Mouse (Mus musculus) hindbrain, embryonic 15.5 days (tissue): ENCODE results near the gene Fap. TPM values are rescaled to one million over a fixed set of nuclear protein-coding genes. Genes with fewer than 3 reads are reported as not detected.

Experiments
- ATAC-seq: fragments of 200-750 bp; cut with Nextera tagmentation; 2 replicates; pipeline ENCODE4 v1.8.0; 2017; ENCODE audit warnings: low read depth, moderate number of reproducible peaks, moderate TSS enrichment; ENCODE audit not compliant: low FRiP score
- H3K27ac ChIP-seq: fragments of 300-500 bp; sonication (generic); replicated peaks from 2 replicates; pipeline ENCODE4 v1.5.1; 2015; ENCODE audit warnings: mild to moderate bottlenecking, inconsistent platforms
- H3K27me3 ChIP-seq: fragments of 300-500 bp; sonication (generic); 2 replicates; pipeline ENCODE4 v1.6.1; 2015; ENCODE audit warnings: control low read depth, inconsistent platforms
- H3K36me3 ChIP-seq: fragments of 300-500 bp; sonication (generic); 2 replicates; pipeline ENCODE4 v1.6.1; 2015; ENCODE audit warnings: control low read depth, inconsistent platforms
- H3K4me1 ChIP-seq: fragments of 300-500 bp; sonication (generic); replicated peaks from 2 replicates; pipeline ENCODE4 v1.6.1; 2015; ENCODE audit warnings: control low read depth, inconsistent platforms
- H3K4me2 ChIP-seq: fragments of 300-500 bp; sonication (generic); 2 replicates; pipeline ENCODE4 v1.6.1; 2015; ENCODE audit warnings: moderate library complexity, mild to moderate bottlenecking, inconsistent platforms
- H3K4me3 ChIP-seq: fragments of 300-500 bp; sonication (generic); 2 replicates; pipeline ENCODE4 v1.5.1; 2015; ENCODE audit warnings: mild to moderate bottlenecking, inconsistent platforms
- H3K9ac ChIP-seq: fragments of 300-500 bp; sonication (generic); 2 replicates; pipeline ENCODE4 v1.6.1; 2015; ENCODE audit warnings: inconsistent platforms
- H3K9me3 ChIP-seq: fragments of 300-500 bp; sonication (generic); 2 replicates; pipeline ENCODE4 v1.6.1; 2016; ENCODE audit warnings: control low read depth, inconsistent platforms
- WGBS: fragments of 180-500 bp; shearing (Covaris S2); methylation state at CpG from one replicate; pipeline ENCODE4 v1.1.7; 2015; 5-methylcytosine and 5-hydroxymethylcytosine counted together
- polyA plus RNA-seq: library from polyadenylated mRNA; unstranded; fragments of >200 nt; fragmentation: Nextera tagmentation; extraction: Ambion mirVana; gene quantifications from 2 replicates; pipeline ENCODE4 v1.2.1, GENCODE M21; 2015

The Fap gene
- polyA plus RNA-seq, 1 experiment from 2014 or later: 0.74 TPM

DNA sequence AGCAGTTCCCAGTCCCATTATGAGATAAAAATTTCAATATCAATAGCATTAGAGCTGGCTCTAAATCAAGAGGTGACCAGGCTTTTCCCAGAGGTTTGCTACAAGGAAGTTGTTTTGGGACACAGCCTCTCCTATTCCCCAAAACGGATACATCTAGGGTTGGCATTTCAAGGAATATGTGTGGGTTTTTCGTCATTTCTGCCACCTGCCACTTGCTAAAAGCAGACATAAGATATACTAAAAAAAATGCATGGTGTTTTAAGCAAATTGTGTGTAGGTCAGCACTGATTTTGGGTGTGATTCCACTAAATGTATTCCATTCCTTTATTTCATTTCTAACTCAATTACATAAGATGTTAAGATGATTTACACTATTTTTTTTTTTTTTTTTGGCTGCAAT, 56.1 kb downstream of the Fap start:
- 81% methylated on average over 2 of the region's 2 CpGs for WGBS
- Histone ChIP-seq H3K4me2 (no peak overlapping the region), H3K27me3 (no peaks in the 10 kb centered on the region), H3K9me3 (no peaks in the 10 kb centered on the region), H3K9ac (no peak overlapping the region), H3K4me3 (no peak overlapping the region), H3K27ac (no peak overlapping the region), H3K4me1 (no peaks in the 10 kb centered on the region), H3K36me3 (no peaks in the 10 kb centered on the region)
- no peak for ATAC-seq

DNA sequence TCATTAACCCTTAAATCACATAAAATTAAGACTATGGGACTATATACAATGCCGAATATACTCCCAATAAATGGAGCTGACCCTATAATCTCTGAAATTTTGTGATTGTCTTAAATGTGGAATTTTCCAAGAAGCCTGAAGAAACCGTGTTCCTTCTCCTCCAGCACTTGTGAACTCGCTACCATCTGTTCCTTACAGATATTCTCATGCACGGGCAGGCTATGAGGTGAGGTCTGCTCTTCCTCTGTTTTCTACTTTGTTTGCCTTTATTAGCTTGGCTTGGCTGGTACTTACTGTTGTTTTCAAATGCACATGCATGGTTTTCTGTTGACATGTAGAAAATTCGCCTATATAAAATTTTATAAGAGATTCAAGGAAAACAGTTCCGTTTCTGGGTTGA, 59.4 kb downstream of the Fap start:
- no peaks in the 10 kb centered on the region for H3K4me1 ChIP-seq
- no peaks in the 10 kb centered on the region for H3K9me3 ChIP-seq
- no peaks in the 10 kb centered on the region for H3K27me3 ChIP-seq
- ATAC-seq: no peak
- 88% methylated on average over 6 of the region's 6 CpGs for WGBS
- H3K9ac ChIP-seq: no peak overlapping the region
- no peak overlapping the region for H3K4me3 ChIP-seq
- H3K36me3 ChIP-seq: no peaks in the 10 kb centered on the region
- no peak overlapping the region for H3K4me2 ChIP-seq
- no peak overlapping the region for H3K27ac ChIP-seq

DNA sequence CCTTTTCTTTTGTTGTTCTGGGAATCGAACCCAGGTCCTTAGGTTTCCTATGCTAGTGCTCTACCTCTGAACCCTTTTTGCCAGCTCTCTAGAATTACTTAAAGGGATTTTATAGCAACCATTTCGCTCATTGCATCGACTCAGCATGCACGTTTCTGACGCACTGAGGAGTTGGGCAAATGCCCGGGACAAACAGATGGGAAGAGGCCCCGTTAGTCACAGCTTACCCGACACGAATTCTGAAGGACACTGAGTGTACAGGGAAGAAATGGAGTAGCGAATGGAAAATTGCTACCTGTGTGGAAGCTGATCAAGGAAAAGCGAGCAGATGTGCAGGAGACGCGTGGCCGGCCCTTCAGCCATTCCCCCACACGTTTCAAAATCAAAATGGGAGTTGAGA, 60.4 kb downstream of the Fap start:
- 85% methylated on average over 15 of the region's 15 CpGs for WGBS
- H3K36me3 ChIP-seq: no peaks in the 10 kb centered on the region
- no peaks in the 10 kb centered on the region for H3K4me1 ChIP-seq
- H3K27ac ChIP-seq: no peak overlapping the region
- no peak overlapping the region for H3K4me3 ChIP-seq
- ATAC-seq: no peak
- H3K27me3 ChIP-seq: no peaks in the 10 kb centered on the region
- no peak overlapping the region for H3K9ac ChIP-seq
- no peak overlapping the region for H3K4me2 ChIP-seq
- H3K9me3 ChIP-seq: no peaks in the 10 kb centered on the region

DNA sequence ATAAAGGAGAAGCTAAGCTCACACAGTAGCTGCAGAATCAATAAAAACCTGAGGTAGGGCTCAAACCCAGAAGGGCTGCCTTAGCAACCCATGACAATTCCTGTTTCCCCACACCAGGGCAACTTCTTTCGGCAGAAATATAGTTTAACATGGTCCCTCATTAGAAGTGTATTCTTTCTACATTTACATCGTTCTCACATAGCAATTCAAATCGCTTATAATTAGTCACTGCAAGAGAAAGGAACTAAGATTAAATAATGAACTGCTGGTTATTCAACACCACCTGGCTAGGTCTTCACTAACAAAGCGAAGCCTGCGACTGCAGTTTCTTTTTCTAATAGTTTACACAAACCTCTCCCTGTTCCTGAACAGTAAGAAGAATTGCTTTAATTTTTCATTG, 66.7 kb downstream of the Fap start:
- no peak for ATAC-seq
- Histone ChIP-seq H3K9me3 (no peaks in the 10 kb centered on the region), H3K4me3 (no peak overlapping the region), H3K36me3 (no peaks in the 10 kb centered on the region), H3K9ac (no peak overlapping the region), H3K4me1 (no peaks in the 10 kb centered on the region), H3K27me3 (no peaks in the 10 kb centered on the region), H3K27ac (no peak overlapping the region), H3K4me2 (no peak overlapping the region)
- WGBS: 67% methylated on average over 5 of the region's 5 CpGs

DNA sequence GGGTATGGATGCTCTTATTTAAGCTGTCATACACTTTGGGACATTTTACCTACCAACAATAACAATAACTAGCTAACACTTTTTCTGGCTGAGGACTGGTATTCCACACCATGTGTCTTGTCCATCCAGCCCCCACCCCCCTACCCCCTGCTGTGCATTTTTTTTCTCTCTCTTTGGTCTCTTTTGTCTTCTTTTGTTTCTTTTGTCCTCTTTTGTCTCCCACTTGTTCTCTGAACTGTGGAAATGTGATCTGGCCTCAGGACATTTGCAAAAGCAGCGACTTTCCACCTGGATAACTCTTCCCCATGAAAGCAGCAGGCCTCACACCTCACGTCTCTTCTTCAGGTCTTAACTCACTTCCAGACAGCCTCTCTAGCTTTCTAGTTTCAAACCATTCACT, 67.4 kb downstream of the Fap start:
- Histone ChIP-seq H3K9ac (no peak overlapping the region), H3K4me2 (no peak overlapping the region), H3K27ac (no peak overlapping the region), H3K27me3 (no peaks in the 10 kb centered on the region), H3K4me3 (no peak overlapping the region), H3K36me3 (no peaks in the 10 kb centered on the region), H3K9me3 (no peaks in the 10 kb centered on the region), H3K4me1 (no peaks in the 10 kb centered on the region)
- ATAC-seq: no peak
- WGBS: 32% methylated on average over 2 of the region's 2 CpGs

DNA sequence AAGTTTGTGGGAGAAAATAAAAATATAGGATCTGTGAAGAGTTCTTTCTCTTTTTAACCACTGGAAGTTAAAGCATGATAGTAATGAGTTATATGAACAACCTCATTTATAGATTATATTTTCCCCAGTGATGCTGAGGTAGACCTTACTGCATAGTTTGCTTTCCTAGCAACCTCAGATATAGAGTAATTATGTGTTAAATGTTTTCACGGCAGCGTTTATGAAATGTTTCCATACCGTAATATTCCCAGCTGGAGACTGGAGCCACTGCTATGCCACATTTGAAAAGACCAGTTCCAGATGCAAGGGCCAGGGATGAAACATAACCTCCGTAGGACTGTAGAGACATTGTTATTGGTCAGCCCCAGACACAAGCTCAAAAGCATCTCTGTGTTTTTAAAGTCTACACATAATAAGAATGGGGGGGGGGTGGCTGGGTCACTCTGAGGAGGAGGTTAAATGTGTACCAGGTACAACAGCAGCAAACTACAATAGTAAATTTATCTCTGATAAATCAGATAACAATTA, 69.5 kb downstream of the Fap start:
- no peak overlapping the region for H3K4me3 ChIP-seq
- H3K9me3 ChIP-seq: no peaks in the 10 kb centered on the region
- no peak overlapping the region for H3K9ac ChIP-seq
- H3K4me2 ChIP-seq: no peak overlapping the region
- ATAC-seq: no peak
- 71% methylated on average over 4 of the region's 4 CpGs for WGBS
- no peak overlapping the region for H3K27ac ChIP-seq
- no peaks in the 10 kb centered on the region for H3K27me3 ChIP-seq
- no peaks in the 10 kb centered on the region for H3K4me1 ChIP-seq
- no peaks in the 10 kb centered on the region for H3K36me3 ChIP-seq

DNA sequence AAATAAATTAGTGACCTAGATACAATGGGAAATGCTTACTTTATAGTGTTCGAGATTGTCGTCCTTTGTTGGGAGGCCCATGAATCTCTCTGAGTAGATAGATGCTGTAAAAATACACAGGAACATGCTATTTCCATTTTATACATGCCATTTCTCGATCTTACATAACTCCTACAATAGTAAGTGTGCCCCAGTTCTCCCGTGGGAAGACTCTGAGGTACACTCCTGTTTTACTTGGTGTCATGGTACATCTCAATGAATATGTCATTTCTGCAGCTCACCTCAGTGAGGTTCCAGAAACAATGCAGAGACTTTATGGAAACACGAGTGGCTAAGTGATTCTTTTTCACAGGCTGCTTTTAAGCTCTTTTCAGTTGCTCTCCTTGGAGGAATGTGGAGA, 70.5 kb downstream of the Fap start:
- ATAC-seq: no peak

DNA sequence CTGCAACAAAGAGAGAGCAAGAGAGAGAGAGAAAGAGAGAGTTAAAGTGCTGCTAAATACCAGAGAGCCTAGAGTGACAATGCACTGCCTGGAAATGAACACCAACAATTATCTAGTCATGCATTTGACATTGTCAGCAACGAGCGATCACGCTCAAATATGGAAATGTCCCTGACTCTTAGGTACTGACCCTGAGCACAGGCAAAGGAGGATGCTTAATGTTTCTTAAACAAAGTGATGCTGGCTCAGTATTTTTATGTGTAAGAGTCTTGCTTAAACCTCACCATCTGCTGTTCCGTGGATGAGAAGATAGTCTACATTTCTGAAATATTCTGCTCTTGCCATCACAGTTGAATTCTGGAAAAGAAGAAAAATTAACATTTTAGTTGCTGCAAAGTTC, 71.4 kb downstream of the Fap start:
- WGBS: 71% methylated on average over 4 of the region's 4 CpGs
- Histone ChIP-seq H3K27me3 (no peaks in the 10 kb centered on the region), H3K9me3 (no peaks in the 10 kb centered on the region), H3K4me1 (no peaks in the 10 kb centered on the region), H3K36me3 (no peaks in the 10 kb centered on the region), H3K4me2 (no peak overlapping the region), H3K27ac (no peak overlapping the region), H3K9ac (no peak overlapping the region), H3K4me3 (no peak overlapping the region)
- no peak for ATAC-seq

More for the DNA sequence above, 70.5 kb downstream of the Fap start:
- Histone ChIP-seq H3K4me3 (no peak overlapping the region), H3K27me3 (no peaks in the 10 kb centered on the region), H3K9ac (no peak overlapping the region), H3K4me2 (no peak overlapping the region), H3K36me3 (no peaks in the 10 kb centered on the region), H3K4me1 (no peaks in the 10 kb centered on the region), H3K9me3 (no peaks in the 10 kb centered on the region), H3K27ac (no peak overlapping the region)
- WGBS: 80% methylated on average over 5 of the region's 5 CpGs

DNA sequence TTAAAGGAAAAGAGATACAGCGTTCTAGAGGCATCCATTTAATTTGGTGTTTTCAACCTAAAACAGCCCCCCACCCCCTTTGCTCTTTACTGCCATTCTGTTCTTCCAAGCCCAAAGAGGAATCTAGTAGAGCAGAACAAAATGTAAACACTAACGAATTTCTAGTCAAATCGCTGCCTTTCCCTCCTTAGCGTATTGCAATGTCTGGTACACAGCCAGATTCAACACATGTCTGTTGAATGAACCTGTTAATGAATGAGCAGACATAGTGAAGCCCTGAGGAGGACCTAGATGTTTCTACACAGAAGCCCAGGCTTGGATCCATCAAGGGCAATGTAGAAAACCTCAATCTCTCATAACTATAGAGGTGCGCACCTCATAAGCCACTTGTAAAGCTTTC, 75.1 kb downstream of the Fap start:
- 90% methylated on average over 5 of the region's 5 CpGs for WGBS
- no peaks in the 10 kb centered on the region for H3K36me3 ChIP-seq
- H3K4me2 ChIP-seq: no peak overlapping the region
- no peak overlapping the region for H3K27ac ChIP-seq
- no peak for ATAC-seq
- no peaks in the 10 kb centered on the region for H3K27me3 ChIP-seq
- no peak overlapping the region for H3K4me3 ChIP-seq
- H3K9ac ChIP-seq: no peak overlapping the region
- H3K9me3 ChIP-seq: no peaks in the 10 kb centered on the region
- H3K4me1 ChIP-seq: no peaks in the 10 kb centered on the region

DNA sequence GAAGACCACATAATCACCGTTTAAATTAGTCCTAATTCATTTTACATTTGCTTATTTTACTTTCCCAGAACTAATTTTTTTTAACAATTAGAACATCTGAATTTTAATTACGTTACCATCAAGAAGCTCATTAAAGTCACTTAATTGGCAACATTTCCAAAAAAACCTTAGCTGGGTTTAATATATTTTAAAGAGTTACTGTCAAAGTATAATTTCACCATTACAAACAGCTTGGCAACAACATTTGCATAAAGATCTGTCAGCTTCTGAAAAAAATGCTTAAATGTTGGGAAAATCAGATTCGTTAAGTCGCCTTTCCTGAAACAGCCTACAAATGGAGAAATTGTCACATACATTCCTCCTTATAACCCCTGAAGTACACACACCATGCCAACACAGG, 75.8 kb downstream of the Fap start:
- Histone ChIP-seq H3K9me3 (no peaks in the 10 kb centered on the region), H3K36me3 (no peaks in the 10 kb centered on the region), H3K27ac (no peak overlapping the region), H3K4me1 (no peaks in the 10 kb centered on the region), H3K4me2 (no peak overlapping the region), H3K4me3 (no peak overlapping the region), H3K9ac (no peak overlapping the region), H3K27me3 (no peaks in the 10 kb centered on the region)
- 79% methylated on average over 4 of the region's 4 CpGs for WGBS
- no peak for ATAC-seq

DNA sequence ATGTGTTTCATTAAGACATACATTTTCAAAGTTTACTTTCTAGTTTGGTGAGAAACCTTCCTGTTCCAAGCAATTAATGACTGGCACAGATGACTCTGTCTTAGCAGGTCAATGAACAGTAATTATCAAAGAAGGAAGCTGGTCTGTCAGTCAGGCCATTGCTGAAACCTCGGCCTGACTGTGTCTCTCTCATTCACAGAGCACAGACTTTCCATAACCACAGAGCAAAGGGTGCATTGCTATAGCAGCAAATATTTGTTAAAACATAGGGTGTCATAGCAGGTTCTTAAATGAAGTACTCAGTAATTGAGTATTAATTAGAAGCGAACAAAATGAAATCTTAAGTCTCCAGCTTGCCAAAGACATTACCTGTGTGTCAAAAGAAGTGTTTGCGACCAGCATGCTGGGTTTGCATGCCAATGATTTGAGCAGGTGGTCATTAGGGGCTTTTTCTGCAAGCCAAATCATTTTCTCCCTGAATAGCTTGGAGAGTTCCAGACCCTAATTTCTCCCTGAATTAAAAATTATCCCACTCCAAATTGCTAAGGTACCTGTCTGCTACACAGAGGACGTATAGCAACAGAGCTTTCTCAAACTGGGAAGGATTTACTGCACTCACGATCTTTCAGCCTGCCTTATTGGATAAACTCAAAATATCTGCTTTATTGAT, 76.4 kb downstream of the Fap start:
- Histone ChIP-seq H3K9me3 (no peaks in the 10 kb centered on the region), H3K4me3 (no peak overlapping the region), H3K4me2 (no peak overlapping the region), H3K27me3 (no peaks in the 10 kb centered on the region), H3K4me1 (no peaks in the 10 kb centered on the region), H3K36me3 (no peaks in the 10 kb centered on the region), H3K9ac (no peak overlapping the region), H3K27ac (no peak overlapping the region)
- 69% methylated on average over 5 of the region's 5 CpGs for WGBS
- ATAC-seq: no peak

DNA sequence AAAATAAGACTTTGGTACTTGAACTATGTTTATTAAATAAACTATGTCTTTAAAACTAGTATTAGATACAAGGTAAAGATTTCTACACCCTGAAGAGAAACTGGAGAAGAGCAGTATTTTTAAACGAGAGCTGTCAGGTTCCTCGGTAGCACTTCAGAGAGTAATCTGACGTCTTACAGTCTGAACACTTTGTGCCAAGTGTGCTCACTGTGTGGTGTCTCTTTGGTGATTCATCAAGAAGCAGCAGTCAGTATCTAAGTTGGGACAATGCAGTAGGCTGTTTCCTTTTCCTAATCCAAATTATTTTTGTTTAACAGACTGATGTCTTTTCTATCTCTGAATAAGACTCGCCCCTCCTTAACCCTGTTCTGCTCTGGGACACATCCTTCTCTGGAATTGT, 78.5 kb downstream of the Fap start:
- no peaks in the 10 kb centered on the region for H3K4me1 ChIP-seq
- WGBS: 80% methylated on average over 4 of the region's 4 CpGs
- H3K9ac ChIP-seq: no peak overlapping the region
- H3K27me3 ChIP-seq: no peaks in the 10 kb centered on the region
- no peak overlapping the region for H3K4me2 ChIP-seq
- H3K36me3 ChIP-seq: no peaks in the 10 kb centered on the region
- no peaks in the 10 kb centered on the region for H3K9me3 ChIP-seq
- no peak overlapping the region for H3K27ac ChIP-seq
- no peak overlapping the region for H3K4me3 ChIP-seq
- ATAC-seq: no peak

DNA sequence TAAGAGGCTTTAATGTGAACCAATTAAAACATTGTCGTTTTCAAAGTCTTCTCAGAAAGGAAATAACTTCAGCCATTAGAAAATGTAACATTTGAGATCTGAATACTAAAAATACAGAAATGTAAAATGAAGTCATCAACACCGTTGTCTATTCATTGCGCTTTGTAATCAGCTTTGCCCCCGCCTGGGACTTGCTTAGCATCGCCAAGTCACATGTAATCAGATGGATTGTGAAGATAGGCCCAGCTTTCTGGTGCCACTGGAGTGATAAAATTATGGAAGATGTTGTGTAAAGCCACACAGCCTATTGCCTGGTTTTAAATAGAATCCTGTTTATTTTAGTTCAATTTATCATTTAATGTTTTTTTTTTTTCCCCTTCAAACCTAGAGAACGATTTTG, 84.0 kb downstream of the Fap start:
- H3K9me3 ChIP-seq: no peaks in the 10 kb centered on the region
- H3K4me3 ChIP-seq: no peak overlapping the region
- no peak overlapping the region for H3K27ac ChIP-seq
- H3K9ac ChIP-seq: no peak overlapping the region
- WGBS: 86% methylated on average over 6 of the region's 6 CpGs
- no peak overlapping the region for H3K4me2 ChIP-seq
- no peak for ATAC-seq
- no peaks in the 10 kb centered on the region for H3K4me1 ChIP-seq
- no peaks in the 10 kb centered on the region for H3K36me3 ChIP-seq
- H3K27me3 ChIP-seq: no peaks in the 10 kb centered on the region
